Mouse (Mus musculus) forebrain, embryonic 14.5 days (tissue): Measurements from ENCODE around the gene Hira. TPM values are rescaled to one million over a fixed set of nuclear protein-coding genes. Genes with fewer than 3 reads are reported as not detected.
A peak's percentile ranks its signal among the peaks of the same experiment; 100 is the strongest.

Source experiments
- ATAC-seq: fragments of 200-750 bp; cut with Nextera tagmentation; 2 replicates; pipeline ENCODE4 v1.8.0; 2017; ENCODE audit warnings: mild to moderate bottlenecking, moderate library complexity
- DNase-seq: peaks from one replicate; pipeline ENCODE4 v3.0.0-alpha.2; 2015; ENCODE audit warnings: low spot score
- H3K27ac ChIP-seq: fragments of 300-500 bp; sonication (generic); 2 replicates; pipeline ENCODE4 v1.5.1; 2014; ENCODE audit warnings: low read depth, mild to moderate bottlenecking, control low read depth, low read length, moderate library complexity
- H3K27me3 ChIP-seq: fragments of 300-500 bp; sonication (generic); replicated peaks from 2 replicates; pipeline ENCODE4 v1.6.1; 2014; ENCODE audit warnings: low read length, control low read depth, mixed read lengths; ENCODE audit not compliant: control insufficient read depth, insufficient read depth
- H3K36me3 ChIP-seq: fragments of 300-500 bp; sonication (generic); 2 replicates; pipeline ENCODE4 v1.6.1; 2014; ENCODE audit warnings: low read length, control low read depth; ENCODE audit not compliant: control insufficient read depth, insufficient read depth
- H3K4me1 ChIP-seq: fragments of 300-500 bp; sonication (generic); 2 replicates; pipeline ENCODE4 v1.6.1; 2014; ENCODE audit warnings: antibody characterized with exemption, low read length, control low read depth; ENCODE audit not compliant: control insufficient read depth, insufficient read depth
- H3K4me2 ChIP-seq: fragments of 300-500 bp; sonication (generic); 2 replicates; pipeline ENCODE4 v1.6.1; 2014; ENCODE audit warnings: mild to moderate bottlenecking, control low read depth, low read length
- H3K4me3 ChIP-seq: fragments of 300-500 bp; sonication (generic); 2 replicates; pipeline ENCODE4 v1.5.1; 2014; ENCODE audit warnings: low read depth, low read length, control low read depth
- H3K9ac ChIP-seq: fragments of 300-500 bp; sonication (generic); 2 replicates; pipeline ENCODE4 v1.6.1; 2014; ENCODE audit warnings: mild to moderate bottlenecking, low read length, control low read depth, moderate library complexity
- H3K9me3 ChIP-seq: fragments of 300-500 bp; sonication (generic); replicated peaks from 2 replicates; pipeline ENCODE4 v1.6.1; 2016; ENCODE audit warnings: low read length, control low read depth, mixed read lengths; ENCODE audit not compliant: control insufficient read depth
- WGBS: fragments of 180-500 bp; shearing (Covaris S2); extraction: QIAGEN DNeasy Blood & Tissue Kit; methylation state at CpG from one replicate; pipeline ENCODE4 v1.1.7; 2014; 5-methylcytosine and 5-hydroxymethylcytosine counted together
- polyA plus RNA-seq: library from polyadenylated mRNA; unstranded; fragments of >200 nt; fragmentation: Nextera tagmentation; extraction: Ambion mirVana; gene quantifications from 2 replicates; pipeline ENCODE4 v1.2.1, GENCODE M21; 2014

Gene Hira
- 20.2 and 21.3 TPM in 2 replicates for polyA plus RNA-seq

DNA sequence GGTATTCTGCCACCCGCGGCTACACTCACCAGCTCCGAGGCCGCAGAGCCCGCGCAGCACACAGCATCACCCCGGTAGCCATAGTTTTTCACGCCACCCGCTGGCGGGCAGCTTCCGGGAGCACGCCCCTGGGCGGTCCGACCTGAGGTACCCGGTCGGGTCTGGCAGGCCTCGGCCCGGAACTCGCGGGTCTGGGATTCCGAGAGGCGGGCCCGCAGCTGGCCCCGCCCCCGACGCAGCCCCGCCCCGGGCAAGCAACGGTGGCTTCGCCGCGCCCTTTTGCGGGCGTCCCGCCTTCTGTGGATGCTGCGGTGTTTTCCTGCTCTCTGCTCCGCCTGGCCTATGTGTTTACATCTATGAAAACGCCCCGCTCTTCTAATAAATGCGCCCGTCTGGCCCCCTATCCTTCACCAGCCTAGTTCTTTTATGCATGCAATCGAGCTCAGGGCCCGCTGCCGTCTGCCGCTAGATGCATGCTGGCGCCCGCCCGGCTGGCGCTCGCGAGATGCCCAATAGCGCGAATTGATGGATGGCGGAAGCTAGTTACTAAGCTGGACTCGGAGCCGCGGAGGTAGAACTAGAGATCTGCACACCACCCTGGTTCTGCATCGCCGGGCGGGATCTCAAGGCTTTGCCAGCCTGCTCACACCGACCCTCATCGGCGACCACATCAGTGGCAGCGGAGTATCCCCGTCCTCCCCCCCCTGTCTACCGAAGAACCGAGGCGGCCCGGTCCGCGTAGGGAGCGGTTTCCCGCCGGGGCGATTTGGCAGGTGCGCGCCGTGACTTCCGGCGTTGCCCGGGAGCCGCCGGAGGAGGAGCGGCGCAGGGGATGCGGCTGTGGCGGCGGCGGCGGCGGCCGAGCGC, at the start of gene Hira, which contains the start of gene Mrpl40:
TSS of gene Hira (plus strand) at position 596 of the 867 bp plus-strand sequence.
TSS of gene Mrpl40 (minus strand) at position 421 of the 867 bp plus-strand sequence.
- peak within 1 kb of the TSS; percentile 80 for H3K4me2 ChIP-seq
- H3K4me3 ChIP-seq = peak within 1 kb of the TSS; percentile 90
- no peaks in the 10 kb centered on the region for H3K9me3 ChIP-seq
- peak within 1 kb of the TSS; percentile 94 for H3K27ac ChIP-seq
- DNase-seq = peak; percentile 92
- peaks cover 6% of the 10 kb centered on the region for H3K4me1 ChIP-seq
- peak; percentile 94 for ATAC-seq
- H3K27me3 ChIP-seq = no peaks in the 10 kb centered on the region
- peak within 1 kb of the TSS; percentile 97 for H3K9ac ChIP-seq
- under 1% methylated on average over 93 of the region's 93 CpGs for WGBS
- H3K36me3 ChIP-seq = peaks cover 29% of the 10 kb centered on the region

DNA sequence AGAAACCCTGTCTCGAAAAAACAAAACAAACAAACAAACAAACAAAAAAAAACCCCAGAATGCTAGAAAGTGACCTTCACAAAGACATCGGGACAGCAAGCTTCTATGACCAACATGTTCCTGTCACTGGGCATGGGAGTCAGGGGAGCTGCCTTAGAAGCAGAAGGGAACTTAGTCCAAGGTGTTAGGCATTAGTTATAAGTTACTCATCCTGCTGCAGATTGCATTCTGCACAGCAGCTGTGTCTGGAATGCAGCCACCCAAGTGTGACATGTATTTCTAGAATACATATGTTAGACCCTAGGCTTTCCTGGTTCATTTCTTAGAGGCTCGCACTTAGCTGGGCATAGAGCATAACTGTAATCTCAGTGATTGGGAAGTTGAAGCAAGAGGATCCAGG, 48.2 kb upstream of the Hira start:
- H3K4me3 ChIP-seq = no peak overlapping the region
- 94% methylated on average over 3 of the region's 3 CpGs for WGBS
- no peaks in the 10 kb centered on the region for H3K4me1 ChIP-seq
- no peaks in the 10 kb centered on the region for H3K9me3 ChIP-seq
- no peak for DNase-seq
- no peak for ATAC-seq
- H3K36me3 ChIP-seq = peaks cover 92% of the 10 kb centered on the region
- H3K9ac ChIP-seq = no peak overlapping the region
- no peaks in the 10 kb centered on the region for H3K27me3 ChIP-seq
- no peak overlapping the region for H3K4me2 ChIP-seq
- H3K27ac ChIP-seq = no peak overlapping the region

DNA sequence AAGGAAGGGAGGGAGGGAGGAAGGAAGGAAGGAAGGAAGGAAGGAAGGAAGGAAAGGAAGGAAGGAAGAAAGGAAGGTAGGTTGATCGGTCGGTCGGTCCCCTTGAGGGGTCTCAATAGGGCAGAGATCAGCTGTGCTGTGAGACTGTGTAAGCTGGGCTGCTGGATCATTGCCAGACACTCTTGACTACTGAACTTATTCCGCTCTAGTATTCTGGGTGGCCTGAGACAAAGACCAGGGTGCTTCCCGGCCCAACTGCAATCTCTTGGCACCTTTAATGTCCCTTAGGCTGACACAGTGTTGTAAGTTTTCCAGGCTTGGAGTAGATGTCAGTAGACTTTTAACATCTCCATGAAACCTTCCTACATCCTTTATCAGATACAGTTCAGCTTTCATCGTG, 47.7 kb upstream of the Hira start:
- Histone ChIP-seq H3K36me3 (peaks cover 92% of the 10 kb centered on the region), H3K27ac (no peak overlapping the region), H3K9me3 (no peaks in the 10 kb centered on the region), H3K27me3 (no peaks in the 10 kb centered on the region), H3K4me2 (no peak overlapping the region), H3K4me3 (no peak overlapping the region), H3K4me1 (no peaks in the 10 kb centered on the region), H3K9ac (no peak overlapping the region)
- WGBS = 95% methylated on average over 6 of the region's 6 CpGs
- no peak for ATAC-seq
- DNase-seq = no peak

DNA sequence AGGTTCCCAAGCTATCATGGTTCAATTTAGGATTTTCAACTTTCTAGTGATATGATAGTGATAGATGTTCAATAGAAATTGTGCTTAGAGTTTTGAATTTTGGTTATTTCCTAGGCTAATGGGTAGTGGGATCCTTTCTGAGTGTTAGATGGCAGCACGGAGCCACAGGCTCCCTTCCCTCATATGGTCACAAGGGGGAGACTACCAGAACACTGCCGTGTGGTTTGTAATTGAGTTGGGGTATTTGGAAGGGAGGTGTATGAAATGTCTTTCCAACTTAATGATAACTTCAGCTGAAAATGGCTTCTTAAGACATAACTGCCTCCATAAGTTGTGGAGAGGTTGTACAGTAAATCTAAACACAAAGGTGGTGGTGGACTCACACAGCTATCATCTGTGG, 43.4 kb upstream of the Hira start:
- ATAC-seq (no peak), DNase-seq (no peak)
- 71% methylated on average over 2 of the region's 2 CpGs for WGBS
- no peaks in the 10 kb centered on the region for H3K9me3 ChIP-seq
- H3K27ac ChIP-seq = no peak overlapping the region
- H3K4me1 ChIP-seq = no peaks in the 10 kb centered on the region
- peaks cover 61% of the 10 kb centered on the region for H3K36me3 ChIP-seq
- H3K27me3 ChIP-seq = no peaks in the 10 kb centered on the region
- H3K4me3 ChIP-seq = no peak overlapping the region
- H3K4me2 ChIP-seq = no peak overlapping the region
- no peak overlapping the region for H3K9ac ChIP-seq

DNA sequence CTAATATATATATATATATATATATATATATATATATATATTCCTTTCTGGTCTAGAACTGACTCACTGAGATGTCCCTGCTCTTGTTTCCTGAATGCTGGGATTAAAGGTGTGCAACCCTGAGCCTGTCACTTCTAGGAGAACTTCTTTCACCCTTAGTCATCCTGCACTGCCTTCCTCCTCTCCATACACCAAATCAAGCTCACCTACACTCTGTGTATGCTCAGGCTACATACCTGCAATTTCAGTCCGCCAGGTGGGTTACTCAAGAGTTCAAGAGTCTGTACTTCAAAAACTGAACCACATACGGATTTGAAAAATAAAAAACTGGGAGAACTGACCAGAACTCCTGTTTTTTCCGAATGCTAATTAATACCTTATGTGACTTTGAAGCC, 40.8 kb upstream of the Hira start:
- H3K36me3 ChIP-seq = peaks cover 43% of the 10 kb centered on the region
- H3K27me3 ChIP-seq = no peaks in the 10 kb centered on the region
- no peak overlapping the region for H3K27ac ChIP-seq
- peak overlapping the region; percentile 56 for H3K4me2 ChIP-seq
- DNase-seq (no peak), ATAC-seq (peak; percentile 30)
- peak overlapping the region; percentile 75; the same call in 1 of the 2 replicates for H3K9ac ChIP-seq
- peak overlapping the region; percentile 73 for H3K4me3 ChIP-seq
- H3K4me1 ChIP-seq = no peaks in the 10 kb centered on the region
- WGBS = 26% methylated on average over 3 of the region's 3 CpGs
- H3K9me3 ChIP-seq = no peaks in the 10 kb centered on the region

DNA sequence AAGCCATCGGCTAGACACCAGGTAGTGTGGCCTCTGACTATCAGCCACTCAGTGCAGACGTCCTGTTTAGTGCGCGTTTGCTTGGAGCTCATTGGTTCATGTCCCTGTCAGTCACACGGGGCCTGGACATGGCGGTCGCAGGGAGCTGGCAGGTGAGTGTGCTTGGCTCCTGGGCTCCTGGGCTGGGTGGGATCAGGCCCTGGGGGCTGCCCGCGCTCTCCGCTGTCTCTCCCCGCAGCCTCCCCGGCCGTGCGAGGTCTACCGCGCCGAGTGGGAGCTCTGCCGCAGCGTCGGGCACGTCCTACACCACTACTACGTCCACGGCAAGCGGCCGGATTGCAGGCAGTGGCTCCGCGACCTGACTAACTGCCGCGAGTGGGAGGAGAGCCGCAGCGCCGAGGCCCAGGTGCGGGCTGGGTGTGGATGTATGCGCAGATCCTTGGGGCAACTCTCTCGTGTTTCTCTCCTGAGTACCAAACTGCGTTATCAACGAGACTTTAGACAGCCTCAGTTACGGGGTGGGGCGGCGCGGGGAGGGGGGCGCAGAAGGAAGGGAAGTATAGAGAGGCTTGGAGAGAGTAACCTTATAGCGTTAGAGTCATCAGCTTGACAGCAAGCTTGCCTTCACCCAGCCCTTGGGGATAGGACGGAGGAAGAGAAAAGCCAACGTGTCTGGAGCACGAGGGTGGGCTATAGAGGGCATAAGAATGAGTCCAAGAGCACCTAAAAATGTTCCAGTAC, 40.2 kb upstream of the Hira start, which contains the start of the genes 2510002D24Rik and Gm28539:
TSS of gene 2510002D24Rik (plus strand) at position 111 of the 741 bp plus-strand sequence.
TSS of gene Gm28539 (plus strand) at position 117 of the 741 bp plus-strand sequence.
- Histone ChIP-seq H3K4me1 (no peaks in the 10 kb centered on the region), H3K36me3 (peaks cover 37% of the 10 kb centered on the region), H3K27me3 (no peaks in the 10 kb centered on the region), H3K4me3 (peak within 1 kb of the TSS; percentile 73), H3K9me3 (no peaks in the 10 kb centered on the region), H3K27ac (no peak within 1 kb of the TSS), H3K4me2 (peak within 1 kb of the TSS; percentile 56), H3K9ac (peak within 1 kb of the TSS; percentile 75)
- peak; percentile 95 for DNase-seq
- WGBS = 1% methylated on average over 46 of the region's 46 CpGs
- peak; percentile 97 for ATAC-seq

DNA sequence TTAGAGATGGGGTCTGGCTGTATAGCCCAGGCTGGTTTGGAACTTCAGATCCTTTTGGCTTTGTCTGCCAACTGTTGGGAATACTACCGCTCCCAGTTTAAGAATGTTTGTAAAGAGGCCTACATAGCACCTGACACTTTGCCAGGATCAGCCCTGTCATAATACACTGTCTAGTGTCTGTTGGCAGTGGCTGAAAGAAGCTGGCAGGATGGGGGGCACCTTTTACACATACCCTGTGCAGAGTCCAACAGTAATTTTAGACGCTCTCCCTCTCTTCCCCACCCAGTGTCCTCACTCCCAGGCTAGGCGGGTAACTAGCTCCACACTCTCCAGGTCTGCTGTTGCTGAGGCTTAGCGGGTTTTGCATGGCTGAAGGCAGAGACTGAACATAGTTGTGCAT, 38.5 kb upstream of the Hira start:
- Histone ChIP-seq H3K27ac (no peak overlapping the region), H3K4me1 (no peaks in the 10 kb centered on the region), H3K4me3 (no peak overlapping the region), H3K36me3 (peaks cover 21% of the 10 kb centered on the region), H3K9me3 (no peaks in the 10 kb centered on the region), H3K27me3 (no peaks in the 10 kb centered on the region), H3K4me2 (no peak overlapping the region), H3K9ac (no peak overlapping the region)
- no peak for DNase-seq
- no peak for ATAC-seq
- WGBS = 87% methylated on average over 4 of the region's 4 CpGs

DNA sequence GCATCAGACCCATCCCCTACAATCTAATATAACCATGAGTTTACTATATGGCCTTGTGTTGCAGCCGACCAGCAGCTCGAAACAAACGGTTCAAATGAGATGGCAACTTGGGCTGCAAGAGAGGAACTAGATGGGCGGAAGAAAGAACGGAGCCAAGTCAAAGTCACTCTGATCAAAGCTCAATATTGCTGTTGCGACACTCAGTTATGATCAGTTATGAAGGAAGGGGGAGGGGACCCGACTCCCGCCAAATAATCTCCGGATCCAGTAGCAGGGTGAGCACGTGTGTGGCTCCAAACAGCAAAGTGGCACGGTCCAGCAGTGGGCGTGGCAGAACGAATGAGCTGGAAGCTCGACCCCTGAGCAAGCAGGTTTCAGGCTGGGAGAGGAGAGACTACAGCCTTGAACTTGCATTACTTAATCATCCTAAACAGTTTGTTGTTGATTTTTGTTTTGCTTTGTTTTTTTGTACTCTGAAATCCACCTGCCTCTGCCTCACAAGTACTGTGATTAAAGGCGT, 30.5 kb upstream of the Hira start:
- Histone ChIP-seq H3K9me3 (no peaks in the 10 kb centered on the region), H3K36me3 (no peaks in the 10 kb centered on the region), H3K4me3 (no peak overlapping the region), H3K4me1 (no peaks in the 10 kb centered on the region), H3K9ac (no peak overlapping the region), H3K4me2 (no peak overlapping the region), H3K27me3 (no peaks in the 10 kb centered on the region), H3K27ac (no peak overlapping the region)
- 87% methylated on average over 15 of the region's 15 CpGs for WGBS
- ATAC-seq = no peak
- DNase-seq = no peak
